Mouse (Mus musculus) erythroblast, embryonic 14.5 days (primary cell): Measurements from ENCODE around the gene Dok5.

Experiments
- GATA1 ChIP-seq: IDR thresholded peaks from 2 replicates; pipeline ENCODE4 v1.6.1; 2012; ENCODE audit warnings: low read length, inconsistent platforms, mixed read lengths
- TAL1 ChIP-seq: IDR thresholded peaks from 3 replicates; pipeline ENCODE4 v1.6.1; 2012; ENCODE audit warnings: low read length, inconsistent platforms, mixed read lengths

DNA sequence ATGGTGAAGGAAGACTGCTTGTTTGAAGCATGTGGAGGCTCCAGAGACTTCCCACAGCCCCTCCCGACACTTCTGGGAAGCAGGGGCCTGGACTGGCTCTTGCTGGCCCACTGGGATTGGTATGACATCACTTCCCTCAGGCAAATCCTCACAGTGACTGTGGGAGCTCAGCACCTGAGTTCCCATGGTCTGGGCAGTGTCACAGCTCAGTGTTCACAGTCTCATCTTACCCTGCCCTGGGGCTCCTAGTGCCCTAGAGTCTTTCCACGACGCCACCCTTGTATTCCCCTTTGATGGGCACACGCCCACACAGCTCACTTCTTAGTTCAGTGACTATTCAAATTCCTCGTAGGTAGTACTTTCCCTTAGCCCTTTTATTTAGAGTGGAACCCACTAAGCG is 71.4 kb downstream of the Dok5 start:
- TF ChIP-seq GATA1: no peak
- no peak for TF ChIP-seq TAL1
